Mouse (Mus musculus): ENCODE results near the gene S100a10. TPM values are rescaled to one million over a fixed set of nuclear protein-coding genes. Genes with fewer than 3 reads are reported as not detected.

S100a10 gene
- polyA plus RNA-seq, 1 experiment from 2014 or later, result 48.9 TPM

- Histone ChIP-seq H3K27ac (ENCODE audit: low read length) (no peak overlapping the region), H3K4me3 (ENCODE audit: low read depth, low read length) (no peak overlapping the region), H3K4me1 (ENCODE audit: control insufficient read depth, low read depth, low read length) (no peaks in the 10 kb centered on the region; the same call in 1 of the 2 replicates), H3K27me3 (ENCODE audit: control insufficient read depth, insufficient read depth, low read depth, low read length) (no peaks in the 10 kb centered on the region), H3K36me3 (ENCODE audit: control insufficient read depth, insufficient read depth) (no peaks in the 10 kb centered on the region), H3K9ac (ENCODE audit: low read depth, low read length) (no peak overlapping the region), H3K4me2 (ENCODE audit: low read depth, low read length) (no peak overlapping the region), H3K9me3 (replicated peaks; ENCODE audit: control insufficient read depth, low read length) (no peaks in the 10 kb centered on the region)
- no peak for ATAC-seq (ENCODE audit: low read depth)
- WGBS (ENCODE audit: insufficient replicate concordance), result 69% methylated on average over 2 of the region's 2 CpGs
These were observed 1.6 kb upstream of the S100a10 start for GRCm38 (mm10) chr3:93553311-93553710.

GRCm38 (mm10) chr3:93553765-93554378 lies 1.0 kb upstream of the S100a10 start:
- peak overlapping the region; percentile 73; the same call in 1 of the 2 replicates for H3K4me2 ChIP-seq (ENCODE audit: low read depth, low read length)
- no peaks in the 10 kb centered on the region for H3K27me3 ChIP-seq (ENCODE audit: control insufficient read depth, insufficient read depth, low read depth, low read length)
- H3K27ac ChIP-seq (ENCODE audit: low read length), result no peak overlapping the region
- no peaks in the 10 kb centered on the region for H3K36me3 ChIP-seq (ENCODE audit: control insufficient read depth, insufficient read depth)
- H3K4me3 ChIP-seq (ENCODE audit: low read depth, low read length), result no peak overlapping the region
- ATAC-seq (ENCODE audit: low read depth), result no peak
- H3K9me3 ChIP-seq (replicated peaks; ENCODE audit: control insufficient read depth, low read length), result no peaks in the 10 kb centered on the region
- H3K9ac ChIP-seq (ENCODE audit: low read depth, low read length), result no peak overlapping the region
- 54% methylated on average over 9 of the region's 9 CpGs for WGBS (ENCODE audit: insufficient replicate concordance)
- no peaks in the 10 kb centered on the region; the same call in 1 of the 2 replicates for H3K4me1 ChIP-seq (ENCODE audit: control insufficient read depth, low read depth, low read length)

DNA sequence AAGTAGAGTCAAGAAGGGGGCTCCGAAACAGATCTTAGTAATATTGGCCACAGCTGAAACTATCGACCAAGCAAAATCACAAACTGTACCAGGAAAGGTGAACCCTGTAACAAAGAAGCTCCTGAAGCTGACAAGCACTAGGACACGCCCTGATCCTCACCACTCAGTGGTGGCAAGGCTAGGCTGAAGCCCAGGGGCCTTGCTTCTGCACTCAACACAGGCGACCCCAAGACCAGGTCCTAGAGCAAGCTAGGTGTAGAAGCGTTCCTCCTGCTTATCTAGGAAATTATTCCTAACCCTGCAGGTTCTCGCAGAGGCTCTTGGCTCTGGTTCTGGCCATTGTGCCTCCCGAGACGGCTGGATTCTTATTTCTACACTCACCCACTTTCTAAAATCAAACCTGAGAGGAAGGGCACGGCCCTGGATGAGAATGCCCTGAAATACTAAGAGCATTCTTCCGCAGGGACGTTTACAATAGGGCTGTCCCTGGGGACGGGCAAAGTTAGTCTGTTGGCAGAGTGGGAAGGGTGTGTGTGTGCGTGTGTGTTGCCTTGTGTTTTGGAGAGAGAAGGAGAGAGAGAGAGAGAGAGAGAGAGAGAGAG lies 400 bp upstream of the S100a10 start:
- Histone ChIP-seq H3K9ac (ENCODE audit: low read depth, low read length) (0 out of 2 replicates have a peak overlapping the region, but pooled peaks have one; percentile 5), H3K27me3 (ENCODE audit: control insufficient read depth, insufficient read depth, low read depth, low read length) (no peaks in the 10 kb centered on the region), H3K36me3 (ENCODE audit: control insufficient read depth, insufficient read depth) (no peaks in the 10 kb centered on the region), H3K4me3 (ENCODE audit: low read depth, low read length) (peak overlapping the region; percentile 62), H3K4me1 (ENCODE audit: control insufficient read depth, low read depth, low read length) (no peaks in the 10 kb centered on the region; the same call in 1 of the 2 replicates), H3K4me2 (ENCODE audit: low read depth, low read length) (peak overlapping the region; percentile 73), H3K9me3 (replicated peaks; ENCODE audit: control insufficient read depth, low read length) (no peaks in the 10 kb centered on the region), H3K27ac (ENCODE audit: low read length) (no peak overlapping the region)
- 13% methylated on average over 13 of the region's 13 CpGs for WGBS (ENCODE audit: insufficient replicate concordance)
- peak; percentile 10; the same call in 1 of the 2 replicates for ATAC-seq (ENCODE audit: low read depth)

DNA sequence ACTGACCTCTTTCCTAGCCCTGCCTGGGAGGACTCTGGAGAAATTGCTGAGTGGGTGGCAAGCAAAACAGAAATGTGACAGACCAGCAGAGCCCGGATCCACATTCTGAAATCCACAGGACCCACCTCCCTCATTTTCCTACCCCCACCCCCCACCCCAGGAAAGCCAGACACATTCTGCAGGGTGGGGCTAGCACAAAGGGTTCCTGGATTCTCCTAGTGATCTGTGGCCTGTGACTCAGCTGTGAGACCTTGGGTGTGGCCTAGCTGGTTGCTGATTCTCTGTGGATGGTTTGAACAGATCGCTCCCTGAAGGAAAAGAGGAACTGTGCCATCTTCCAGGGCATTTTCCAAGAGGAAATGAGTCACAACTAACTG lies 986 bp downstream of the S100a10 start:
- Histone ChIP-seq H3K9ac (ENCODE audit: low read depth, low read length) (no peak overlapping the region), H3K4me2 (ENCODE audit: low read depth, low read length) (peak overlapping the region; percentile 73), H3K9me3 (replicated peaks; ENCODE audit: control insufficient read depth, low read length) (no peaks in the 10 kb centered on the region), H3K27me3 (ENCODE audit: control insufficient read depth, insufficient read depth, low read depth, low read length) (no peaks in the 10 kb centered on the region), H3K4me1 (ENCODE audit: control insufficient read depth, low read depth, low read length) (no peaks in the 10 kb centered on the region; the same call in 1 of the 2 replicates), H3K27ac (ENCODE audit: low read length) (peak overlapping the region; percentile 48), H3K4me3 (ENCODE audit: low read depth, low read length) (peak overlapping the region; percentile 62), H3K36me3 (ENCODE audit: control insufficient read depth, insufficient read depth) (no peaks in the 10 kb centered on the region)
- 11% methylated on average over 2 of the region's 2 CpGs for whole genome bisulfite sequencing (ENCODE audit: insufficient replicate concordance)
- ATAC-seq (ENCODE audit: low read depth), result peak; percentile 22; the same call in 1 of the 2 replicates

DNA sequence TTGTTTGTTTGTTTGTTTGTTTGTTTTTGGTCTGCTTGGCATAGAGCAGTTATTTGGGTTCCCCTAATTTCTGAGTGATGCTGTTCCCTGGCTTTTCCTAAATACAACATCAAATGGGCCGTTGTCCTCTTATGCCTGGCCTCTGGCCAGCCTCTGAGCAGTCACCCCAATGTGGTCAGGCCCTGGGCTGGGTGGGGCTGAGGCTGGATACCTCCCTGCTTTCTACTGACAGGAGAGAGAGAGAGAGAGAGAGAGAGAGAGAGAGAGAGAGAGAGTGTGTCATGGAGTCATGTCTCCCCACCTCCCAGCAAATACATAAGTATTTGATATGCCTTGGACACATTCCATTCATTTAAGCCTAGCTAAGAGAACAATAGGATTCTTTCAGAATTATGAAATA lies 1.7 kb downstream of the S100a10 start:
- no peaks in the 10 kb centered on the region for H3K9me3 ChIP-seq (replicated peaks; ENCODE audit: control insufficient read depth, low read length)
- no peaks in the 10 kb centered on the region; the same call in 1 of the 2 replicates for H3K4me1 ChIP-seq (ENCODE audit: control insufficient read depth, low read depth, low read length)
- H3K27ac ChIP-seq (ENCODE audit: low read length), result no peak overlapping the region
- H3K36me3 ChIP-seq (ENCODE audit: control insufficient read depth, insufficient read depth), result no peaks in the 10 kb centered on the region
- H3K4me2 ChIP-seq (ENCODE audit: low read depth, low read length), result peak overlapping the region; percentile 73; the same call in 1 of the 2 replicates
- 36% methylated on average over 1 of the region's 1 CpGs for WGBS (ENCODE audit: insufficient replicate concordance)
- no peak overlapping the region for H3K9ac ChIP-seq (ENCODE audit: low read depth, low read length)
- H3K4me3 ChIP-seq (ENCODE audit: low read depth, low read length), result no peak overlapping the region
- no peak for ATAC-seq (ENCODE audit: low read depth)
- no peaks in the 10 kb centered on the region for H3K27me3 ChIP-seq (ENCODE audit: control insufficient read depth, insufficient read depth, low read depth, low read length)

GRCm38 (mm10) chr3:93557471-93557870 lies 2.6 kb downstream of the S100a10 start:
- H3K36me3 ChIP-seq (ENCODE audit: control insufficient read depth, insufficient read depth), result no peaks in the 10 kb centered on the region
- no peaks in the 10 kb centered on the region for H3K9me3 ChIP-seq (replicated peaks; ENCODE audit: control insufficient read depth, low read length)
- H3K4me3 ChIP-seq (ENCODE audit: low read depth, low read length), result no peak overlapping the region
- H3K27ac ChIP-seq (ENCODE audit: low read length), result no peak overlapping the region
- no peak for ATAC-seq (ENCODE audit: low read depth)
- no peaks in the 10 kb centered on the region for H3K27me3 ChIP-seq (ENCODE audit: control insufficient read depth, insufficient read depth, low read depth, low read length)
- no peaks in the 10 kb centered on the region; the same call in 1 of the 2 replicates for H3K4me1 ChIP-seq (ENCODE audit: control insufficient read depth, low read depth, low read length)
- H3K9ac ChIP-seq (ENCODE audit: low read depth, low read length), result no peak overlapping the region
- no peak overlapping the region for H3K4me2 ChIP-seq (ENCODE audit: low read depth, low read length)
- 56% methylated on average over 4 of the region's 4 CpGs for WGBS (ENCODE audit: insufficient replicate concordance)

- no peaks in the 10 kb centered on the region; the same call in 1 of the 2 replicates for H3K4me1 ChIP-seq (ENCODE audit: control insufficient read depth, low read depth, low read length)
- no peak overlapping the region for H3K9ac ChIP-seq (ENCODE audit: low read depth, low read length)
- no peaks in the 10 kb centered on the region for H3K27me3 ChIP-seq (ENCODE audit: control insufficient read depth, insufficient read depth, low read depth, low read length)
- H3K9me3 ChIP-seq (replicated peaks; ENCODE audit: control insufficient read depth, low read length), result no peaks in the 10 kb centered on the region
- no peak overlapping the region for H3K27ac ChIP-seq (ENCODE audit: low read length)
- 73% methylated on average over 6 of the region's 6 CpGs for WGBS (ENCODE audit: insufficient replicate concordance)
- H3K4me3 ChIP-seq (ENCODE audit: low read depth, low read length), result no peak overlapping the region
- no peaks in the 10 kb centered on the region for H3K36me3 ChIP-seq (ENCODE audit: control insufficient read depth, insufficient read depth)
- no peak overlapping the region for H3K4me2 ChIP-seq (ENCODE audit: low read depth, low read length)
- ATAC-seq (ENCODE audit: low read depth), result no peak
These were observed 5.1 kb downstream of the S100a10 start for GRCm38 (mm10) chr3:93559961-93560360.

DNA sequence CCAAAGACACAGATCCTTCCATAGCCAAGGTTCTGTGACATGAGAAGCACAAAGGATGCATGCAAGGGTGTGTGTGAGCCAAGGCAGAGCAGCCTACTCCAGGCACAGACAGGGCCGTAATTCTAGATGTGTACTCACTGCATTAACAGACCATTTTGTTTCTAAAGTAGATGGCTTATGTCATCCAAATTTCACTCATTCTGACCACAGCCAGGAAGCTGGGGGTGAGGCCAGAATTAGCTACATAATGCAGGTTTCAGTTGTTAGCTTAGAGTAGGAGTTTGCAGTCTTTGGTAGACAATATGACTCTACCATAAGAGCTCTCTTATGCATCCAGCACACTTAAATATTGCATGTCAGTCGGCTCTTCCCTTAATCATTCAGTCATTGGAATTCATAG lies 7.5 kb downstream of the S100a10 start:
- no peak for ATAC-seq (ENCODE audit: low read depth)
- no peaks in the 10 kb centered on the region for H3K9me3 ChIP-seq (replicated peaks; ENCODE audit: control insufficient read depth, low read length)
- H3K4me2 ChIP-seq (ENCODE audit: low read depth, low read length), result no peak overlapping the region
- WGBS (ENCODE audit: insufficient replicate concordance), result 48% methylated on average over 2 of the region's 2 CpGs
- no peaks in the 10 kb centered on the region for H3K27me3 ChIP-seq (ENCODE audit: control insufficient read depth, insufficient read depth, low read depth, low read length)
- H3K27ac ChIP-seq (ENCODE audit: low read length), result no peak overlapping the region
- H3K4me3 ChIP-seq (ENCODE audit: low read depth, low read length), result no peak overlapping the region
- H3K36me3 ChIP-seq (ENCODE audit: control insufficient read depth, insufficient read depth), result no peaks in the 10 kb centered on the region
- H3K4me1 ChIP-seq (ENCODE audit: control insufficient read depth, low read depth, low read length), result no peaks in the 10 kb centered on the region
- H3K9ac ChIP-seq (ENCODE audit: low read depth, low read length), result no peak overlapping the region

DNA sequence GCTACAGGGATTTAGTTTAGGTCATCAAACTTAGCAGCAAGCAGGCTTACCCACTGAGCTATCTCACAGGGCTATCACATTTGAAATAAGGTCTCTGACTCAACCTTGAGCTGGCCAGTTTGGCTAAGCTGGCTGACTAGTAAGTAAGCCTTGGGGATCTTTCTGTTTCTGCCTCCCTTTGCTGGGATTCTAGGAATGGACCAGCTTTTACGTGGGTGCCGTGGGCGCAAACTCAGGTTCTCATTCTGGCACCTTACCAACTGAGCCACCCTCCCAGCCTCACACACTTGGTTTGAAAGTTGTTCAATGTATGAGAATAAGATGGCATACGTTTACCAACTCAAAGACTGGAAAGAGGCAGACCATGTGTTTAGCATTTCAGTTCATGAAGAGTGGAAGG lies 8.3 kb downstream of the S100a10 start:
- Histone ChIP-seq H3K4me3 (ENCODE audit: low read depth, low read length) (no peak overlapping the region), H3K27me3 (ENCODE audit: control insufficient read depth, insufficient read depth, low read depth, low read length) (no peaks in the 10 kb centered on the region), H3K4me1 (ENCODE audit: control insufficient read depth, low read depth, low read length) (no peaks in the 10 kb centered on the region), H3K9ac (ENCODE audit: low read depth, low read length) (no peak overlapping the region), H3K4me2 (ENCODE audit: low read depth, low read length) (no peak overlapping the region), H3K27ac (ENCODE audit: low read length) (no peak overlapping the region), H3K9me3 (replicated peaks; ENCODE audit: control insufficient read depth, low read length) (no peaks in the 10 kb centered on the region), H3K36me3 (ENCODE audit: control insufficient read depth, insufficient read depth) (no peaks in the 10 kb centered on the region)
- no peak for ATAC-seq (ENCODE audit: low read depth)
- WGBS (ENCODE audit: insufficient replicate concordance), result 81% methylated on average over 4 of the region's 4 CpGs
